Mouse (Mus musculus) heart, adult 2 months (tissue): ENCODE measurements around the gene Fignl2. TPM values are rescaled to one million over a fixed set of nuclear protein-coding genes. Genes with fewer than 3 reads are reported as not detected.

ENCODE experiments used
- DNase-seq, 2 experiments: peaks; one replicate each; pipeline ENCODE4 v3.0.0; 2021
- H3K27ac ChIP-seq: fragments of 200-600 bp; 2 replicates; pipeline ENCODE4 v1.8.1; 2022
- H3K27me3 ChIP-seq: fragments of 200-500 bp; 2 replicates; pipeline ENCODE4 v1.6.1; 2012; ENCODE audit warnings: mild to moderate bottlenecking, low read length, inconsistent platforms, mixed read lengths; ENCODE audit not compliant: control insufficient read depth, insufficient read depth
- H3K36me3 ChIP-seq: fragments of 200-500 bp; 2 replicates; pipeline ENCODE4 v1.6.1; 2012; ENCODE audit warnings: low read length, inconsistent platforms; ENCODE audit not compliant: control insufficient read depth, insufficient read depth
- H3K4me1 ChIP-seq: fragments of 200-500 bp; 2 replicates; pipeline ENCODE4 v1.6.1; 2011; ENCODE audit warnings: low read length; ENCODE audit not compliant: control insufficient read depth, insufficient read depth
- H3K4me3 ChIP-seq: fragments of 200-600 bp; 2 replicates; pipeline ENCODE4 v1.8.1; 2022
- H3K79me2 ChIP-seq: fragments of 200-500 bp; replicated peaks from 2 replicates; pipeline ENCODE4 v1.6.1; 2012; ENCODE audit warnings: mild to moderate bottlenecking, inconsistent platforms, low read length, moderate library complexity, mixed read lengths; ENCODE audit not compliant: control insufficient read depth, insufficient read depth
- H3K9ac ChIP-seq: fragments of 200-500 bp; 2 replicates; pipeline ENCODE4 v1.6.1; 2012; ENCODE audit warnings: low read depth, mild to moderate bottlenecking, control low read depth, inconsistent platforms, low read length, mixed read lengths
- CTCF ChIP-seq: fragments of 200-600 bp; IDR thresholded peaks from 2 replicates; pipeline ENCODE4 v1.8.1; 2022; ENCODE audit warnings: antibody characterized with exemption, mild to moderate bottlenecking, moderate library complexity
- EP300 ChIP-seq: fragments of 200-500 bp; IDR thresholded peaks from 2 replicates; pipeline ENCODE4 v1.6.1; 2011; ENCODE audit warnings: low read depth, low read length, control low read depth; ENCODE audit not compliant: insufficient read depth
- POLR2A ChIP-seq: fragments of 200-500 bp; IDR thresholded peaks from 2 replicates; pipeline ENCODE4 v1.6.1; 2011; ENCODE audit warnings: mild to moderate bottlenecking, low read depth, low read length, control low read depth; ENCODE audit not compliant: insufficient read depth
- WGBS: fragments of 180-500 bp; shearing (Covaris S2); methylation state at CpG from one replicate; pipeline ENCODE4 v1.1.7; 2018; 5-methylcytosine and 5-hydroxymethylcytosine counted together
- intact Hi-C: fragments of 180-260 bp; cut with DNase I; formaldehyde crosslinking; loops from one replicate; pipeline ENCODE4 v1.15.1; 2025
- polyA plus RNA-seq: library from polyadenylated mRNA; depleted of rRNA; stranded (reverse); fragments of >200 nt; gene quantifications from 2 replicates; pipeline ENCODE4 v1.2.3, GENCODE M21; 2012
- total RNA-seq, 2 experiments: library from RNA; stranded (reverse); gene quantifications; 2 replicates each; pipeline ENCODE4 v1.2.3; 2021

Gene Fignl2
- total and polyA plus RNA-seq, 3 experiments: 0.86 to 1.6 (median 1.3) TPM

GRCm38 (mm10) chr15:101082236-101082635 is 3.9 kb upstream of the Fignl2 start:
- 62% methylated on average over 4 of the region's 4 CpGs for WGBS
- Histone ChIP-seq H3K4me1 (peaks cover 8% of the 10 kb centered on the region), H3K4me3 (no peak overlapping the region), H3K36me3 (no peaks in the 10 kb centered on the region), H3K27ac (peak overlapping the region; percentile 18), H3K27me3 (no peaks in the 10 kb centered on the region), H3K9ac (no peak overlapping the region), H3K79me2 (no peaks in the 10 kb centered on the region)
- DNase-seq: no peak
- TF ChIP-seq EP300: 0 out of 2 replicates have a peak, but pooled peaks have one; percentile 12
- TF ChIP-seq CTCF: no peak
- TF ChIP-seq POLR2A: 0 out of 2 replicates have a peak, but pooled peaks have one; percentile 24
- intact Hi-C loops: no loop called here

- TF ChIP-seq CTCF (no peak), EP300 (no peak), POLR2A (no peak)
- H3K36me3 ChIP-seq: no peaks in the 10 kb centered on the region
- no peak overlapping the region for H3K9ac ChIP-seq
- H3K4me3 ChIP-seq: no peak overlapping the region
- no peaks in the 10 kb centered on the region for H3K27me3 ChIP-seq
- no peaks in the 10 kb centered on the region for H3K79me2 ChIP-seq
- DNase-seq: peak in 1 of 2 experiments; percentile 39
- H3K27ac ChIP-seq: peak overlapping the region; percentile 55
- WGBS: 53% methylated on average over 7 of the region's 7 CpGs
- intact Hi-C loops: loop anchor here (2.0 kb wide), 1 partner anchor 60 kb away; no protein-coding TSS in a partner anchor
- H3K4me1 ChIP-seq: peaks cover 8% of the 10 kb centered on the region
Observed at GRCm38 (mm10) chr15:101081035-101081548, 2.7 kb upstream of the Fignl2 start.

- Histone ChIP-seq H3K9ac (no peak overlapping the region), H3K27ac (peak overlapping the region; percentile 55), H3K36me3 (no peaks in the 10 kb centered on the region), H3K4me3 (no peak overlapping the region), H3K4me1 (peaks cover 8% of the 10 kb centered on the region), H3K79me2 (no peaks in the 10 kb centered on the region), H3K27me3 (no peaks in the 10 kb centered on the region)
- WGBS: 89% methylated on average over 9 of the region's 9 CpGs
- DNase-seq: no peak
- intact Hi-C loops: loop anchor here (2.0 kb wide), 1 partner anchor 61 kb away; no protein-coding TSS in a partner anchor
- TF ChIP-seq CTCF (no peak), EP300 (no peak), POLR2A (no peak)
Observed at GRCm38 (mm10) chr15:101080031-101080520, 1.7 kb upstream of the Fignl2 start.

- H3K27me3 ChIP-seq: no peaks in the 10 kb centered on the region
- H3K27ac ChIP-seq: peak overlapping the region; percentile 82
- H3K9ac ChIP-seq: peak overlapping the region; percentile 80
- H3K36me3 ChIP-seq: no peaks in the 10 kb centered on the region
- intact Hi-C loops: loop anchor here (5.0 kb wide), 1 partner anchor 39 kb away; the partner anchor contains the start of gene Ankrd33
- peak overlapping the region; percentile 64 for H3K4me3 ChIP-seq
- DNase-seq: peak; percentile 94 to 95
- 1% methylated on average over 30 of the region's 30 CpGs for WGBS
- H3K79me2 ChIP-seq: no peaks in the 10 kb centered on the region
- peak; percentile 78 for TF ChIP-seq POLR2A
- 0 out of 2 replicates have a peak, but pooled peaks have one; percentile 58 for TF ChIP-seq EP300
- peak; percentile 29 for TF ChIP-seq CTCF
- H3K4me1 ChIP-seq: peaks cover 8% of the 10 kb centered on the region
Observed at GRCm38 (mm10) chr15:101078731-101079156, 377 bp upstream of the Fignl2 start.

- 14% methylated on average over 34 of the region's 34 CpGs for WGBS
- no peak for DNase-seq
- H3K27me3 ChIP-seq: no peaks in the 10 kb centered on the region
- peaks cover 11% of the 10 kb centered on the region for H3K4me1 ChIP-seq
- no peaks in the 10 kb centered on the region for H3K36me3 ChIP-seq
- peak overlapping the region; percentile 82 for H3K27ac ChIP-seq
- H3K9ac ChIP-seq: peak overlapping the region; percentile 92
- H3K79me2 ChIP-seq: no peaks in the 10 kb centered on the region
- TF ChIP-seq POLR2A (no peak), EP300 (no peak), CTCF (no peak)
- H3K4me3 ChIP-seq: peak overlapping the region; percentile 64
- intact Hi-C loops: loop anchor here (5.0 kb wide), 1 partner anchor 40 kb away; the partner anchor contains the start of gene Ankrd33
Observed at GRCm38 (mm10) chr15:101077001-101077812, 1.2 kb downstream of the Fignl2 start.
